In the genomic region with DNA sequence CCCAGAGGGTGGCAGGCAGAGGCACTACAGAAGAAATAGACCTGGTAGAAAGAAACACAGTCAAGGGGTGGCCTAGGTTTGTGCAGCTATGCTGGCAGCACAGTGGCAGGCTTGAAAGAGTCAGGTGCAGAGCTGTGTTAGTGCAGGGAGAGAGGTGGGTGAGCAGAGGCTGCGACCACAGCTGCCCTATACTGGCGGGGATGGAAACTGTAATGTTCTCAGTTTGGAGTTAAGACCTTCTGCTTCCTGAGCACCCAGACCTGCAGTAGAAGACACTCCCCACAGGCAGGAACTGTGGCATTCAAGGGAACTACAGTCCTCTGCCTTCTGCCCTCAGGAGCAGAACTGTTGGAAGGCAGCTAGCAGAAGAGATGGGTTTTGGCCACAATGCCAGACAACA, we compare ENCODE assay signal across 38 mouse cellular contexts. TPM values are rescaled to one million over a fixed set of nuclear protein-coding genes. Genes with fewer than 3 reads are reported as not detected.
DNase-seq lines count a peak whose midpoint lies in the region; ATAC-seq and TF ChIP-seq lines count a peak whose summit lies in the region.
"Had no signal": no experiment of that assay in that cellular context is flagged by ENCODE, and none has a peak within 500 bp of the region (broad histone marks: within the 10 kb centered on the region; RNA-seq: fewer than 3 reads in every experiment).

No protein-coding gene starts in this region.

- peak overlapping the region; percentile 35; the same call in 1 of the 2 replicates for H3K9ac ChIP-seq in heart, embryonic 14.5 days (ENCODE audit: low read length)
- no peak overlapping the region for H3K9ac ChIP-seq in heart, adult 2 months (ENCODE audit: low read depth, low read length)
- H3K9ac ChIP-seq in hindbrain, embryonic 13.5 days: 0 out of 2 replicates have a peak overlapping the region, but pooled peaks have one; percentile 8
- H3K9ac ChIP-seq: embryonic facial prominence, embryonic 13.5 days; hindbrain, embryonic 15.5 days; kidney, embryonic 15.5 days; liver, embryonic 14.5 days; neural tube, embryonic 12.5 days had no signal

- no peaks in the 10 kb centered on the region for H3K36me3 ChIP-seq in heart, embryonic 14.5 days (ENCODE audit: control insufficient read depth, insufficient read depth, low read length)
- H3K36me3 ChIP-seq in heart, adult 2 months (ENCODE audit: control insufficient read depth, insufficient read depth, low read length): no peaks in the 10 kb centered on the region
- no peaks in the 10 kb centered on the region for H3K36me3 ChIP-seq in hindbrain, embryonic 13.5 days
- no peaks in the 10 kb centered on the region for H3K36me3 ChIP-seq in hindbrain, embryonic 10.5 days
- H3K36me3 ChIP-seq: embryonic facial prominence, embryonic 13.5 days; forebrain, embryonic 10.5 days; G1E; hindbrain, embryonic 15.5 days; kidney, embryonic 15.5 days; midbrain, embryonic 10.5 days; neural tube, embryonic 12.5 days had no signal

- intact Hi-C loops in gastrocnemius, adult 2 months (cut with DNase I): no loop called here
- intact Hi-C loops in heart, adult 2 months (cut with DNase I): no loop called here

- no peak overlapping the region for H3K4me3 ChIP-seq in gastrocnemius, adult 2 months
- H3K4me3 ChIP-seq in heart, embryonic 14.5 days (ENCODE audit: control insufficient read depth in 1 of 2, insufficient read depth in 1 of 2, low read depth in 1 of 2, low read length in 2 of 2): no peak overlapping the region
- H3K4me3 ChIP-seq in heart, adult 2 months: no peak overlapping the region
- H3K4me3 ChIP-seq in hindbrain, embryonic 13.5 days: no peak overlapping the region
- H3K4me3 ChIP-seq in hindbrain, embryonic 10.5 days: no peak overlapping the region
- H3K4me3 ChIP-seq: embryonic facial prominence, embryonic 13.5 days; forebrain, embryonic 10.5 days; hindbrain, embryonic 15.5 days; kidney, embryonic 15.5 days; midbrain, embryonic 10.5 days; myocyte; neural tube, embryonic 12.5 days had no signal

- H3K4me2 ChIP-seq in heart, embryonic 14.5 days (ENCODE audit: low read length): no peak overlapping the region
- H3K4me2 ChIP-seq in hindbrain, embryonic 13.5 days: no peak overlapping the region
- H3K4me2 ChIP-seq: embryonic facial prominence, embryonic 13.5 days; hindbrain, embryonic 15.5 days; kidney, embryonic 15.5 days; neural tube, embryonic 12.5 days had no signal

- no peak for TF ChIP-seq CTCF in gastrocnemius, adult 2 months (IDR thresholded peaks at IDR 0.05)
- TF ChIP-seq CTCF in heart, adult 2 months (IDR thresholded peaks at IDR 0.05): no peak

- no peaks in the 10 kb centered on the region for H3K79me2 ChIP-seq in heart, adult 2 months (replicated peaks; ENCODE audit: control insufficient read depth, insufficient read depth, low read length)

- peak overlapping the region; percentile 48; the same call in 1 of the 2 replicates for H3K27ac ChIP-seq in gastrocnemius, adult 2 months
- H3K27ac ChIP-seq in heart, embryonic 14.5 days (replicated peaks in 1 of 2; ENCODE audit: control insufficient read depth in 1 of 2, insufficient read depth in 1 of 2, low read depth in 2 of 2, low read length in 2 of 2): peak overlapping the region; percentile 67 to 71
- no peak overlapping the region for H3K27ac ChIP-seq in heart, adult 2 months
- no peak overlapping the region for H3K27ac ChIP-seq in hindbrain, embryonic 13.5 days
- no peak overlapping the region for H3K27ac ChIP-seq in hindbrain, embryonic 10.5 days
- H3K27ac ChIP-seq: embryonic facial prominence, embryonic 13.5 days; forebrain, embryonic 10.5 days; hindbrain, embryonic 15.5 days; kidney, embryonic 15.5 days; liver, embryonic 14.5 days; macrophage; midbrain, embryonic 10.5 days; neural tube, embryonic 12.5 days had no signal

- no peak for TF ChIP-seq POLR2A in heart, adult 2 months (IDR thresholded peaks at IDR 0.05; ENCODE audit: insufficient read depth, low read depth, low read length)

- ATAC-seq in heart, embryonic 14.5 days (ENCODE audit: insufficient number of reproducible peaks, insufficient read depth, low FRiP score, low read depth): no peak
- ATAC-seq in hindbrain, embryonic 13.5 days (ENCODE audit: low FRiP score): no peak
- peak; percentile 50 for ATAC-seq in megakaryocyte, adult 5-6 weeks (ENCODE audit: poor library complexity, severe bottlenecking)
- ATAC-seq: forebrain, embryonic 16.5 days; Patski had no signal

- H3K4me1 ChIP-seq in heart, embryonic 14.5 days (ENCODE audit: control insufficient read depth in 2 of 2, insufficient read depth in 2 of 2, low read length in 2 of 2): peaks cover 21 to 34% of the 10 kb centered on the region in 2 experiments
- no peaks in the 10 kb centered on the region for H3K4me1 ChIP-seq in heart, adult 2 months (ENCODE audit: control insufficient read depth, insufficient read depth, low read length)
- no peaks in the 10 kb centered on the region for H3K4me1 ChIP-seq in hindbrain, embryonic 13.5 days (replicated peaks)
- no peaks in the 10 kb centered on the region for H3K4me1 ChIP-seq in hindbrain, embryonic 10.5 days (replicated peaks)
- H3K4me1 ChIP-seq: embryonic facial prominence, embryonic 13.5 days; forebrain, embryonic 10.5 days; midbrain, embryonic 10.5 days; neural tube, embryonic 12.5 days had no signal

- no peak for DNase-seq in gastrocnemius, adult 2 months
- DNase-seq in gastrocnemius, adult 8-10 months (ENCODE audit: low spot score in 2 of 2): no peak
- DNase-seq in heart, adult 2 months: no peak
- no peak for DNase-seq in hindbrain, embryonic 10.5 days (ENCODE audit: low spot score)
- no peak for DNase-seq in right cerebral cortex, postnatal 25 days
- DNase-seq: adrenal gland, postnatal 10 days; cerebellum, adult 11 months; cerebellum, adult 9-10 months; cerebellum, postnatal 36 days; gastrocnemius, postnatal 10 days; kidney, adult 18-20 months; kidney, postnatal 25 days; liver; lung, adult 2 months; right cerebral cortex, adult 18-20 months; right cerebral cortex, postnatal 4 days had no signal

- 70% methylated on average over 2 of the region's 2 CpGs for WGBS in heart, embryonic 14.5 days
- 92% methylated on average over 2 of the region's 2 CpGs for whole genome bisulfite sequencing in heart, adult 2 months
- WGBS in hindbrain, embryonic 13.5 days: 94% methylated on average over 2 of the region's 2 CpGs
- 84% methylated on average over 2 of the region's 2 CpGs for WGBS in hindbrain, embryonic 10.5 days

- no peaks in the 10 kb centered on the region for H3K9me3 ChIP-seq in heart, embryonic 14.5 days (ENCODE audit: control insufficient read depth, low read length)
- H3K9me3 ChIP-seq in hindbrain, embryonic 13.5 days: no peaks in the 10 kb centered on the region
- H3K9me3 ChIP-seq in hindbrain, embryonic 10.5 days: no peaks in the 10 kb centered on the region
- H3K9me3 ChIP-seq: embryonic facial prominence, embryonic 13.5 days; forebrain, embryonic 10.5 days; G1E; hindbrain, embryonic 15.5 days; kidney, embryonic 15.5 days; midbrain, embryonic 10.5 days; neural tube, embryonic 12.5 days had no signal

- no peak for TF ChIP-seq EP300 in heart, adult 2 months (IDR thresholded peaks at IDR 0.05; ENCODE audit: insufficient read depth, low read depth, low read length)

- no peaks in the 10 kb centered on the region for H3K27me3 ChIP-seq in heart, embryonic 14.5 days (ENCODE audit: control insufficient read depth, insufficient read depth, low read length)
- no peaks in the 10 kb centered on the region for H3K27me3 ChIP-seq in heart, adult 2 months (ENCODE audit: control insufficient read depth, insufficient read depth, low read length)
- H3K27me3 ChIP-seq in hindbrain, embryonic 13.5 days: no peaks in the 10 kb centered on the region
- no peaks in the 10 kb centered on the region for H3K27me3 ChIP-seq in hindbrain, embryonic 10.5 days (ENCODE audit: insufficient read depth, poor library complexity, severe bottlenecking)
- H3K27me3 ChIP-seq: embryonic facial prominence, embryonic 13.5 days; hindbrain, embryonic 15.5 days; kidney, embryonic 15.5 days; neural tube, embryonic 12.5 days; Patski had no signal

RNA-seq across cellular contexts. Expression of a gene that starts 5.6 kb away (rescaled TPM):
- total RNA-seq in gastrocnemius, adult 2 months (2021): not detected
- total RNA-seq in gastrocnemius, adult 8-10 months (2022): not detected
- not detected in 2 replicates for polyA plus RNA-seq in heart, embryonic 14.5 days (2014; fragmentation: Nextera tagmentation; extraction: Ambion mirVana)
- total RNA-seq in heart, adult 2 months (2021): not detected
- polyA plus RNA-seq in heart, adult 2 months (2012; rRNA removed): not detected in 2 replicates
- not detected in 2 replicates for polyA plus RNA-seq in hindbrain, embryonic 13.5 days (2015; fragmentation: Nextera tagmentation; extraction: Ambion mirVana)
- polyA plus RNA-seq in hindbrain, embryonic 10.5 days (2016; fragmentation: Nextera tagmentation; extraction: Ambion mirVana): 0.08 TPM in 1 of 2 replicates, not detected in the other
- total RNA-seq in megakaryocyte, adult 5-6 weeks (2015): not detected in 2 replicates
- not detected in 2 replicates for total RNA-seq in megakaryocyte, adult 5-6 weeks (2017)
- total RNA-seq: adrenal gland, postnatal 10 days; G1E; layer of hippocampus, adult 18-20 months; layer of hippocampus, postnatal 10 days; left cerebral cortex, adult 18-20 months; left cerebral cortex, postnatal 14 days had no signal
- polyA plus RNA-seq: embryonic facial prominence, embryonic 13.5 days; forebrain, embryonic 10.5 days; G1E; gonadal fat pad, adult 2 months; intestine, embryonic 14.5 days; kidney, embryonic 15.5 days; limb, embryonic 11.5 days; liver, embryonic 14.5 days; macrophage; midbrain, embryonic 10.5 days; neural tube, embryonic 12.5 days had no signal

RNA-seq across cellular contexts. Expression of a gene that starts 19.8 kb away (rescaled TPM):
- 100 to 1,000 TPM; 150 to 184 TPM for total RNA-seq in gastrocnemius, adult 2 months (2021)
- total RNA-seq in gastrocnemius, adult 8-10 months (2022): 100 to 1,000 TPM; 151 to 188 (median 167) TPM
- polyA plus RNA-seq in heart, embryonic 14.5 days (2014; fragmentation: Nextera tagmentation; extraction: Ambion mirVana): 32.0 and 35.3 TPM in 2 replicates
- total RNA-seq in heart, adult 2 months (2021): 100 to 1,000 TPM; 216 to 243 TPM
- 432 and 512 TPM in 2 replicates for polyA plus RNA-seq in heart, adult 2 months (2012; rRNA removed)
- 40.2 and 42.9 TPM in 2 replicates for polyA plus RNA-seq in hindbrain, embryonic 13.5 days (2015; fragmentation: Nextera tagmentation; extraction: Ambion mirVana)
- 35.9 and 43.5 TPM in 2 replicates for polyA plus RNA-seq in hindbrain, embryonic 10.5 days (2016; fragmentation: Nextera tagmentation; extraction: Ambion mirVana)
- total RNA-seq in megakaryocyte, adult 5-6 weeks (2015): 34.1 and 36.1 TPM in 2 replicates
- 69.0 and 76.2 TPM in 2 replicates for total RNA-seq in megakaryocyte, adult 5-6 weeks (2017)

RNA-seq across cellular contexts. Expression of a gene that starts 22.1 kb away (rescaled TPM):
- total RNA-seq in gastrocnemius, adult 2 months (2021): not detected
- total RNA-seq in gastrocnemius, adult 8-10 months (2022): not detected
- polyA plus RNA-seq in heart, embryonic 14.5 days (2014; fragmentation: Nextera tagmentation; extraction: Ambion mirVana): 0.07 and 0.22 TPM in 2 replicates
- not detected for total RNA-seq in heart, adult 2 months (2021)
- 0.09 and 0.10 TPM in 2 replicates for polyA plus RNA-seq in heart, adult 2 months (2012; rRNA removed)
- 0.19 and 0.22 TPM in 2 replicates for polyA plus RNA-seq in hindbrain, embryonic 13.5 days (2015; fragmentation: Nextera tagmentation; extraction: Ambion mirVana)
- not detected in 2 replicates for polyA plus RNA-seq in hindbrain, embryonic 10.5 days (2016; fragmentation: Nextera tagmentation; extraction: Ambion mirVana)
- total RNA-seq in megakaryocyte, adult 5-6 weeks (2015): 0.21 TPM in 1 of 2 replicates, not detected in the other
- 0.07 and 0.20 TPM in 2 replicates for total RNA-seq in megakaryocyte, adult 5-6 weeks (2017)
- total RNA-seq: adrenal gland, postnatal 10 days; G1E had no signal
- polyA plus RNA-seq: G1E; intestine, embryonic 14.5 days; limb, embryonic 11.5 days; macrophage; neural tube, embryonic 12.5 days had no signal

RNA-seq across cellular contexts. Expression of a gene that starts 33.1 kb away (rescaled TPM):
- total RNA-seq in gastrocnemius, adult 2 months (2021): 100 to 1,000 TPM; 227 to 255 TPM
- 100 to 1,000 TPM; 228 to 296 (median 253) TPM for total RNA-seq in gastrocnemius, adult 8-10 months (2022)
- polyA plus RNA-seq in heart, embryonic 14.5 days (2014; fragmentation: Nextera tagmentation; extraction: Ambion mirVana): 92.4 and 94.5 TPM in 2 replicates
- total RNA-seq in heart, adult 2 months (2021): 100 to 1,000 TPM; 101 to 109 TPM
- 160 and 196 TPM in 2 replicates for polyA plus RNA-seq in heart, adult 2 months (2012; rRNA removed)
- polyA plus RNA-seq in hindbrain, embryonic 13.5 days (2015; fragmentation: Nextera tagmentation; extraction: Ambion mirVana): 34.2 and 34.3 TPM in 2 replicates
- 50.8 and 57.3 TPM in 2 replicates for polyA plus RNA-seq in hindbrain, embryonic 10.5 days (2016; fragmentation: Nextera tagmentation; extraction: Ambion mirVana)
- 76.9 and 81.2 TPM in 2 replicates for total RNA-seq in megakaryocyte, adult 5-6 weeks (2015)
- total RNA-seq in megakaryocyte, adult 5-6 weeks (2017): 74.7 and 80.9 TPM in 2 replicates

RNA-seq across cellular contexts. Expression of a gene that starts 34.2 kb away (rescaled TPM):
- 10 to 100 TPM; 13.2 to 16.5 TPM for total RNA-seq in gastrocnemius, adult 2 months (2021)
- total RNA-seq in gastrocnemius, adult 8-10 months (2022): 10 to 100 TPM; 13.4 to 14.5 (median 13.9) TPM
- polyA plus RNA-seq in heart, embryonic 14.5 days (2014; fragmentation: Nextera tagmentation; extraction: Ambion mirVana): 12.9 and 14.7 TPM in 2 replicates
- total RNA-seq in heart, adult 2 months (2021): 1 to 10 TPM; 6.9 to 7.1 TPM
- 3.0 and 3.1 TPM in 2 replicates for polyA plus RNA-seq in heart, adult 2 months (2012; rRNA removed)
- 15.0 and 15.2 TPM in 2 replicates for polyA plus RNA-seq in hindbrain, embryonic 13.5 days (2015; fragmentation: Nextera tagmentation; extraction: Ambion mirVana)
- polyA plus RNA-seq in hindbrain, embryonic 10.5 days (2016; fragmentation: Nextera tagmentation; extraction: Ambion mirVana): 31.7 and 38.5 TPM in 2 replicates
- 11.1 and 11.3 TPM in 2 replicates for total RNA-seq in megakaryocyte, adult 5-6 weeks (2015)
- 10.8 and 16.7 TPM in 2 replicates for total RNA-seq in megakaryocyte, adult 5-6 weeks (2017)

Comparison
In these comparisons a context has a peak if more than half of its experiments do, and no peak if none do; other contexts are left out.
1. H3K27ac ChIP-seq: peak in gastrocnemius, adult 2 months (single experiment) and heart, embryonic 14.5 days (2 of 2); none in heart, adult 2 months (single experiment), hindbrain, embryonic 13.5 days (single experiment) and hindbrain, embryonic 10.5 days (single experiment).